Mouse (Mus musculus): ENCODE results near the gene Cst6. TPM values are rescaled to one million over a fixed set of nuclear protein-coding genes. Genes with fewer than 3 reads are reported as not detected.
A peak's percentile ranks its signal among the peaks of the same experiment; 100 is the strongest.
"Not testable (repeated sequence)": the region's sequence is repeated elsewhere in the genome, so short reads cannot be mapped to it uniquely, and the experiment has no call there.

Cst6 gene
- total RNA-seq (2015) (not detected in 2 replicates), total RNA-seq (2017) (not detected in 2 replicates)

DNA sequence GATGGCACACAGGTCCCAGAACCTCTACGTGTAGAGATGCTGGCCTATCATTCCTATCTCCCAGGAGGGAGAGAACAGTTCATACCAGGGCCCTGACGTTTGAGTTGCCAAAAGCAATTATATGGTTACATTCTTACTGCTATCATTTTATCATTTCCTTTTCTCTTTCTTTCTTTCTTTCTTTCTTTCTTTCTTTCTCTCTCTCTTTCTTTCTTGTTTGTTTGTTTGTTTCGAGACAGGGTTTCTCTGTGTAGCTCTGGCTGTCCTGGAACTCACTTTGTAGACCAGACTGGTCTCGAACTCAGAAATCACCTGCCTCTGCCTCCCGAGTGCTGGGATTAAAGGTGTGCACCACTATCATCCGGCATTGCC is at the start of gene Cst6:
TSS of gene Cst6 (minus strand) at position 73 of the 372 bp plus-strand sequence.
- not testable (repeated sequence) for ATAC-seq (replicated peaks; ENCODE audit: poor library complexity)

DNA sequence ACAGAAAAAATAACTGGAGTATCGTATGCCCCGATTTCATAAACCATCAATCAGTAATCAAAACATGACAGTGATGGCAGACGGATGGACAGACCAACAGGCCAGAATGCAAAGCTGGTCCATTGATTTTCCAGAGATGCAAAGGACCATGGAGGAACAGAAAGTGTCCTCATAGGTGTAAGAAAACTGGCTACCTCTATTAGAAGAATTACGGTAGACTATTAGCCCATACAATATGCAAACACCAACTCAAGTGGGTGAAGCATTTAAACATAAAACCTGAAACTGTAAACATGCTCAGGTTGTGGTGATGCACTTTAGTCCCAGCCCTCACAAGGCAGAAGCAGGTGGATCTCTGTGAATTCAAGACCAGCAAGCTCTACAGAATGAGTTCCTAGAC is 46.0 kb upstream of the Cst6 start:
- no peak for ATAC-seq (replicated peaks; ENCODE audit: poor library complexity)

DNA sequence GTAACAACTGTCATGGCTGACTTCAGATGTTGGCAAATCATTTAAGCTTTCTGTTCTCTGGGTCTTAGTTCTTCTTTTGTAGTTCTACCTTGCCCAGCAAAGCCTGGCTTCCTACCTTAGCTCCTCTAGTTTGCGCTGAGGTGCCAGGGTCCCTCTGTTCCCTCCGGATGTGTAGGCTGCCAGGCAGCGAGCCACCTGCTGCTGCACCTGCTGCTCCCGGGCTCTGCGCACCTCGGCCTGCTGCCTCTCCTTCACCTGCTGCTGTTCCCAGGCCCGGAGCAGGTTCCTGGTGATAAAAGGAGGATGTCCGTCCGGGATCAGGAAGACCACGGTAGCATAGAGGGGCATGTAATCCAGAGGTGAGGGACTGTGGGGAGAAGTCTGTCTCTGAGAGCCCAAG is 44.8 kb upstream of the Cst6 start:
- no peak for ATAC-seq (replicated peaks; ENCODE audit: poor library complexity)

DNA sequence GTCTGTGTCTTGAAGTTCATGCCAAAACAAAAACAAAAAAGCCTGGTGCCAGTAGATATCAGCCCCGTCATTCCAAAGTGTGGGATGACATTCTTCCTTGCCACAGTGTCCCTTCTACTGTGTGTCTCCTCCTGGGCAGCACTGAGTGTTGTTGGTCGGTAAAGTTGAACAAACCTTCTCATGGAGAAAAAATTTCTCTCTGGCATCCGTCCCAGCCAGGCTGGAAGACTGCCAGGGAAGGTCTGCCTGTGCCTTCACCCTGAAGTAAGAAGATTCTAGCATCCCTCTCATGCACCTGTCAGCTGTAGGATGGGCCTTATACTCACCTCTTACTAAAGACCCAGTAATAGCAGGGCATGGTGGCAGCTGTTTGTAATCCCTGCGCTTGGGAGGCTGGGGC is 43.5 kb upstream of the Cst6 start:
- ATAC-seq (replicated peaks; ENCODE audit: poor library complexity), result no peak

DNA sequence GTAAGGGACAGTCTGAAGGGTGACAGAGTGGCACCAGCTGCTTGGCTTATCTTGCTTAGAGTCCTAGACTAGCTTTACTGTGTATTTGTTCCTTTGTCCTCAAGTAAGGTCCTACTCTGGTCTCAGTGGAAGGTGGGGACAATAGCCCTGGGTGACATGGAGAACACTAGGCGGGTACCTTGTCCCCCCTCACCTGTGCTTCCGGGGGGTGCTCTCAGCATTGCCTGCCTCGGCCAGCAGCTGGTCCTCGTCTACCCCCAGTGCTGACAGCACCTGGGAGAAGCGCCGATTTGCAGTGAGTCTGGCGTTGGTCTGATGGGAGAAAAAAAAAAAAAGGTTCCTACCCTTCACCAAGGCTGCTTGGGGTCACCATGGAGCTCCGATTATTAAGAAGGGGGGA is 41.0 kb upstream of the Cst6 start:
- no peak for ATAC-seq (replicated peaks; ENCODE audit: poor library complexity)

DNA sequence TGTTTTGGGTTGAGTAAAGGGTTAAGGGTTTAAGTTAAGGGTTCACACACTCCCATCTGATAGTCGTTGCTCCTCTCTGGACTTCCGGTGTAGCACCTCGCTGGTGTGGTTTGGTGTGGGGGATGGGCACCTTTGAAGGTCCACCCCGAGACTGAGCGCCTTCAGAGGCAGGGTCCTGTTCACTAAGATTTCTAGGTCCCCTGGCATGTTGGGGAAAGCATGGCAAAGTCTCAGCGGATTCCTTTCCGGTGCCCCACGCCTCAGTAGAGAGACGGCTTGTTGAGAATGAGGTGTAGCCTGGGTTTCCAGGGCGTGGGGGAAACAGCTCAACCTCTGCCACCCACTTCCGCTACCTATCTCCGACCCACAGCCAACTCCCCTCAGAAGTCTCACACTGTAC is 40.3 kb upstream of the Cst6 start:
- peak; percentile 67 for ATAC-seq (replicated peaks; ENCODE audit: poor library complexity)

DNA sequence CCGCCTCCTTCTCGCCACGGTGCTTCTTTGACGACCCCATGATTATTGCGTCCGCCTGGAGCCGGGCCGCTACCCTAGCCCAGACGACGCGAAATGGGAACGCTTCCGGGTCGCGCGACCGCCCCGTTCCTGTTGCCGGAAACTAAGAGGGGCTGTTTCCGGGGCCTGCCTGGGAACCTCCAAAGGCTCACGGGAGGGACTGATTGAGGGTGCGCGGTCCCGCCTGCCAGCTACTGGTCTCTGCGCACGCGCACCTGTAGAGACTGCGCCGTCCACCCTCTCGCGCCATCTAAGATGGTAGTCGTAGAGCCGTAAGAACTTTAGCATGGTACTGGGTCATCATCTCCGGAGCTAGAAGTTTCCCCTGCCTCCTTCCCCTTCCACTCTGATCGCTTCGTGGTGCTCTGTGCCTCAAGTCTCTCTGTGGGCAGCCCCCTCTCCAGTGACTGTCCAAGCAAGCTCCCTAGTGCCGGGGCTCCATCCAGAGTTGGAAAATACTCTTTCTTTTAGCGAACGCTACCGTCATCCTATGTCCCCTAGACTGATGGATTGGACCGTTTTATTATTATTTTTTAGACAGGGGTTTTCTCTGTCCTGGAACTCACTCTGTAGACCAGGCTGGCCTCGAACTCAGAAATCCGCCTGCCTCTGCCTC is 39.3 kb upstream of the Cst6 start, which contains the start of gene Sart1:
TSS of gene Sart1 (minus strand) at position 116 of the 655 bp plus-strand sequence.
- peak; percentile 90 for ATAC-seq (replicated peaks; ENCODE audit: poor library complexity)

DNA sequence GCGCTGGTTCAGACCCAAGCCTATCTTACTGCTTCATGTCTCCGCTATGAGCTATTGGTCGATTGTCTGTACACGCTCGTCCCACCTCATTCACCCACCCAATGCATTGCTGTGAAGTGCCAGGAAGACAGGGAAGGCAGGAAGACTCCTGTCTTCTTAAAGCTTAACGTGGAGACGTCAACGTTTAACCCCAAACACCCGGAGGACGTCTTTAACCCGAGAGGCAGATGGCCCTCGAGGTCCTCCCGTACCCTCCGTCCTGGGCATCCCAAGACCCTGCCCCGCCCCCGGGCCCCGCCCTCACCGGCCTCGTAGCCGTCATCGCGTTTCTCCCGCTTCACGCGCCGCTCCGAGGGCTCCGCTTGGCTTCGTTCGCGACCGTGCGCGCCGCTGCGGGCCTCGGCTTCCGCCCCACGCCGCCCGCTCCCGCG is 38.7 kb upstream of the Cst6 start:
- no peak for ATAC-seq (replicated peaks; ENCODE audit: poor library complexity)

DNA sequence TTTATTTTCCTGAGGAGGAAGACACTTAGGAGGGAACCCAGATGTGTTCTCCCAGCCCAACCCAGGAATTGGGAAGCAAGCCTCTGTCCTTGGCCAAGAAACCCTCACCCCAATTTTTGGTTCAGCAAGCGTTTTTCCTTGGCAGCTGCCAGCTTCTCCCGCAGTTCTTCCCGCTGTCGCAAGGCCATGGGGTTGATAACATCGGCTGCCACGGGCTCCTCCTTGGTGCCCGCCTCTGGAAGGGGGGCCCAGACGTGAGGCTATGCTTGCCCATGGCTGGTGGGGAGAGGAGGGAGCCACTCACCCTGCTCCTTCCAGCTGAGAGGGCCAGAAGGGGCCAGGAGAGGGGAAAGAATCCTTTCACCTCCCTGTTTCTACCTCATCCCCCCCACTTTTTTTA is 35.3 kb upstream of the Cst6 start:
- ATAC-seq (replicated peaks; ENCODE audit: poor library complexity), result no peak

DNA sequence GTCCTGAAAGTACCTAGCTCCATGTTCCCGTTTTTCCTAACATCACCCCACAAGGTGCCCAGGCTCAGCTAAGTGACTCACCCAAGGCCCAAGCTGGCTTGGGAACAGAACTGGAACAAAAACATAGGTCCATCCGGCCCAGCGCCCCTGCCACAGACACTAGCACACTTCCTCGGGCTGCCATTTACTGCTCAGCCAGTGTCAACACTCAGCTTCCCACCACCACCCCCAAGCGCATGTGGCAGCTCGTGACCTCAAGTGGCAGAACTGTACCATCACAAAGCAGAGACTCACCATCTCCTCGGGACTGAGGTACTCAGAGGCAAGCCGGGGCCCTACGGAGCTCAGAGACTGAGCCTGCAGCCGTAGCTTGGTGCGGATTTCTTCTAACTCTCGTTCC is 34.0 kb upstream of the Cst6 start:
- ATAC-seq (replicated peaks; ENCODE audit: poor library complexity), result no peak

DNA sequence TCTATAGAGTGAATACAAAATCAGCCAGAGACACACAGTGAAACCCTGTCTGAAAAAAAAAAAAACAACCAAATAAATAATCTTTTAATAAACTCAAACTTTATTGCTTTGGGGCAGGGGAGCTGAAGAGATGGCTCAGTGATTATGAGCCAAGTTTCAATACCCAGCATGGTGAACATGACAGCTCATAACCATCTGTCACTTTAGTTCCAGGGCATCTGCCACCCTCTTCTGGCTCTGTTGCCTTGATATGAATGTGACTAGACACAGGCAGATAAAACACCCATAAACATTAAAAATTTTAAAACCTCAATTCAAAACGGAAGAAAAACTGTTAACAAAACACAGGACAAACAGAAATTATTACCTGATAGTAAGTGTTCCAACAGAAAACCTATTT is 28.1 kb upstream of the Cst6 start:
- no peak for ATAC-seq (replicated peaks; ENCODE audit: poor library complexity)

DNA sequence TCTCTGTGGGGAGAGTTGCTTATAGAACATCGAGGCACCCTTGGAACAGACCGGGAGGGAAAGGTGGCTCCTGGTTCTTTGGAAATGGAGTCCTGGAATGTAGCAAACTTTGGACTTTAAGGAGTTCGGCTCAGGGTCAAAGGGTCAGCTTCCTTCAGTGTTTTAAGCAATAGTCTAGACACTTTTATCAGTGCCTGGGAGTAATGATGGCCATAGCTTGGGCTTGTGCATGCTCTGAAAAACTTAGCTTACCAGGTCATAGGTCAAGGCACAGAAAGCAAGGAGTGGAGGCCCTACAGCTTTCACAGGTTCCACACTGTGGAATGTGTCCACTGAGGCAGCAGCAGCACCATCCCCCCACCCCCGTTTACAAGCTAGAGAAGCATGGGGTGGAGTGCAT is 25.4 kb upstream of the Cst6 start:
- no peak for ATAC-seq (replicated peaks; ENCODE audit: poor library complexity)

DNA sequence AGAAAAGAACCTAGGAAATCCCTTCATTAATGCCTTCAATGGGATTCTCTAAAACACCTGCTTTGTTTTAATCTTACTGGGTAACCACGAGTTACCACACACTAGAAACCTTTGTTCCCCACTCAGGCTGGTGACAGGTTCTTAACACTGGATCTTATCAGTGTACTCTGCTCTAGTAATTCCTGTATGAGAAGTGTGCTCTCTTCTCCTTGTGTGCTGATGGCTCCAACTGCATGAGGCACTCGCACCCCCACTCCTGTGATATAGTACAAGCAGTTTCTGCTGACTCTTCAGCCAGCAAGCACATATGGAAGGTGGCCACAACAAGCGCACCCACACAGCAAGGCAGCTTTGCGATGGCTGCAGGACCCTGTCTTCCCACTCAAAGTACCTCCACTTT is 24.8 kb upstream of the Cst6 start:
- ATAC-seq (replicated peaks; ENCODE audit: poor library complexity), result no peak

DNA sequence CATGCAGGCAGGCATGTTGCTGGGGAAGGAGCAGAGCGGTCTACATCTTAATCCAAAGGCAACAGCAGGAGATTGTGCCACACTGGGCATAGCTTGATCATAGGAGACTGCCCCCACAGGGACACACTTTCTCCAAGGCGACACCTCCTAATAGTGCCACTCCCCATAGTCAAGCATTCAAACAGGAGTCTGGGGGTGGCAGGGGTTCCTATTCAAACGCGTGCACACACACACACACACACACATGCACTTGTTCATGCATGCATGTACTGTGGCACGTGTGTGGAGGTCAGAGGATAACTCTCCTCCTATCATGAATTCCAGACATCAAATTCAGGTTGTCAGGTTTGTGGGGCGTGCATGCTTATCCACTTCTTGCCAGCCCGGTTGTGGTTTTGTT is 23.4 kb upstream of the Cst6 start:
- no peak for ATAC-seq (replicated peaks; ENCODE audit: poor library complexity)

DNA sequence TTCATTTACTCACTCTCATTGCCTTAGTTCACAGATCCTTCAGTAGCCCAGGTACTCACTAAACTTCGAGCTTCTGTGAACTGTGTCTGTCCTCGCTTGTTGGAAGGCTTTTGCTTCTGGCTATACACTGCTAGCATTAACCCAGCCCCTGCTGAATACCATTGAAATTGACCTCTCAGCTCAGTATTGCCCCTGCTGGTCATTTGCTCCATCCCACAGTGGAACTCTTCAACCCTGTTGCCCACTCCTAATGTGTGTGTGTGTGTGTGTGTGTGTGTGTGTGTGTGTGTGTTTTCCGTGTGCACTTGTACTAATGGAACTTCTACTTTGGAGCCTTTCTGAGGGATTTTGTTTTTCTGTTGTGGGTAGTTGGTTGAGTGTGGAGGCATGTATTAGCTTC is 21.6 kb upstream of the Cst6 start:
- ATAC-seq (replicated peaks; ENCODE audit: poor library complexity), result no peak

DNA sequence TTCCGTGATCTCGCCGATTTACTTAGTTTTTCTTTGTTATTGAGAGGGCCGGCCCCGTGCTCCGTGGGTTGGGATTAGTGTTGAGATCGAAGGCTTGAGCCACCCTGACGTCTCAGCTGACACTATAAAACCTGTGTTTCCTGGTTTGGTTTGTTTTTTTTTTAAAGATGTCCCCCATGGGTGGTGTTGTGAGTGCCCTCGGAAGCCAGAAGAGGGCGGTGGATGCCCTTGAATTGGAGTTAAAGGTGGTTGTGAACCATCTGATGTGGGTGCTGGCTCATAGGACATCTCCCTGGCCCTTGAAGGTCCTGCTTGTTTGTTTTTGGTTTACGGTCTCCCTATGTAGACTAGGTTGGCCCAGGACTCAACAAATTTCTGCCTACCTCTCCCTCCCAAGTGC is 18.1 kb upstream of the Cst6 start:
- ATAC-seq (replicated peaks; ENCODE audit: poor library complexity), result peak; percentile 28; the same call in 1 of the 2 replicates

DNA sequence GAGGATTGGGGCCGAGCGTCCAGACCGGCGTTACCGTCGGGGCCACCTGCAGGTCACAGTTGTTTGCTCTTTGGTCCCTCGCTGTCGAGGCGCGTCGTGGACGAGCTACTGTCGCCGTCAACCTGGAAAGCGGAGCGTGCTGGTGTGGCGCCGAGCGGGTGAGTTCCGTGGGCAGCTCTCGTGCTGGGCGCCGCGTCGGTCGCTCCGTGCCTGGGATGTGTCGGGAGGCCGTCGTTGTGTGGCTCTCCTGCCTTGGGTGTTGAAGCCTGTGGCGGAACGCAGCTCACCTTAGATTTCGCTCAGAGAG is 17.6 kb upstream of the Cst6 start, which contains the start of gene Banf1:
TSS of gene Banf1 (minus strand) at position 116 of the 307 bp plus-strand sequence.
- ATAC-seq (replicated peaks; ENCODE audit: poor library complexity), result no peak

DNA sequence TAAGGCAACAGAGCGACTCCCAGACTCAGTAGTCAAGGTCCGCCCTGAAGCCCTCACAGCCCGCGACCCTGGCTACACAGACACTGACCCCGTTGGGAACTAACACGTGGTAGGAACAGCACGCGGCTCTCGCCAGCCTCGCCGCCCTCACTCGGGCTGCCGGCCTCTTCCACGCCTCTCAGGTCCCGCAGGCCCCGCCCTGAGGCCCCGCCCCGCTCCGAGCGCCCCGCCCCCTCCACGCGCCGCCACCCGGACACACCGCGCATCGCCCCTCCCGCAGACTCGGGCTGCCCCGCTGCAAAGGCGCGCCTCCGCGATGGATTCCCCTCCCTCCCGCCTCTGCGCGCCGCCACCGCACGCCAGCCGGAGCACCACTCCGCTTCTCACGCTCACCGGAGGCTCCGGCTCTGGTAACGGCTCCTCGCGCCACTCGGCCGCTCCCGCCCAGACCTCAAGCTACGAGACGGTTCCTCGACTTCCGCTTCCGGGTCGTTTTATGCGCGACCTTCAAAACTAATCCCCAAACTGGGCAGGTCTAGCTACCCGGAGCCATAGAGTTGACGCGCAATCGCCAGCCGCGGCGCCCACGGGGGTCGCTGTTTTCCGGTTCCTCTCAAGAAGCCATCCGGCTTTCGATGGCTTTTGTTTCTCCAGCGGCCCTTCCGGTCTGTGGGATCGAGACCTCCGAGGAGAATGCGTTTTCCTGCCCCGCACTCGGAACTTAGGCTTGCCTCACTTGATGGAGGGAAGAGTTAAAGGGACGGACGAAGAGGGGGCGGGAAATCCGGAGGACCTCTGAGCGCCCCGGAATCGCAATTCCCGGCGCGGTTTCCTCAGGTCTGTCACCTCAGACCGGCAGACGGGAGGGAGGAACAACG is 17.0 kb upstream of the Cst6 start, which contains the start of gene Eif1ad:
TSS of gene Eif1ad (plus strand) at position 567 of the 878 bp plus-strand sequence.
- ATAC-seq (replicated peaks; ENCODE audit: poor library complexity), result peak; percentile 73

DNA sequence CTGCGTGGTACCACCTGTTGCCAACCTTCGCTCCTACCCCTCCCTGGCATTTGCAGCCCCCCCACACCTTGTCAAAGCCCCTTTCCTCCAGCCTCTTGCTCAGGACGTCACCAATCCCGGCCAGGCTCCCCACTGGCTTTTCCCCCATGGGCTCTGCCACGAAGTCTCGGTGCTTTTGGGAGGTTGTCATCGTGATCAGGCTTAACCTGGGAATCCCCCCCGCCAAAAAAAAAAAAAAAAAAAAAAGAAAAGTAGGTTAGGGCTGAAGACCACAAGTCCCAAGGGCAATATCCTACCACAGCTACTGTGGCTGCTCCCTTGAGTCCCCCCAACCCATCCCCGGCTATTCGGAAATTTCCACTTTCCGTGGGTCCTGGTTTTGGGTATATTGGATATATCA is 16.4 kb upstream of the Cst6 start:
- no peak for ATAC-seq (replicated peaks; ENCODE audit: poor library complexity)

DNA sequence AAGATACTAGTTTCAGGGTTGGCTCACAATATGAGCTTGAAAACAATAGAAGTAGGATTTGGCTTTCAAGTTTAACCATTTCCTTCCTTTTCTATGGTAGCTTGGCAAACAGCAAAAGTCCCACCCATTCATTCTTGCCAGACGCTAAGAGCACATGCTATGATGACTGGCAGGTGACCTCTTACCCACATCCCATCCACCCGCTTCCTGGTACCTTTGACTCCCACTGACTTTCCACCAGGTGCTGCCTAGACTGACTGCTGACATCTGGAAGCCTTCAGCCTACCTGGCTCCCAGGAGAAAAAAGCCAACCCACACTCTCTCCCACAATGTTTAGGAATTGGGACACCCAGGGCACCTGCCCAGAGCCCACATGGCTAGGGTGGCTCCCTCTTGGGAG is 14.8 kb upstream of the Cst6 start:
- ATAC-seq (replicated peaks; ENCODE audit: poor library complexity), result no peak

DNA sequence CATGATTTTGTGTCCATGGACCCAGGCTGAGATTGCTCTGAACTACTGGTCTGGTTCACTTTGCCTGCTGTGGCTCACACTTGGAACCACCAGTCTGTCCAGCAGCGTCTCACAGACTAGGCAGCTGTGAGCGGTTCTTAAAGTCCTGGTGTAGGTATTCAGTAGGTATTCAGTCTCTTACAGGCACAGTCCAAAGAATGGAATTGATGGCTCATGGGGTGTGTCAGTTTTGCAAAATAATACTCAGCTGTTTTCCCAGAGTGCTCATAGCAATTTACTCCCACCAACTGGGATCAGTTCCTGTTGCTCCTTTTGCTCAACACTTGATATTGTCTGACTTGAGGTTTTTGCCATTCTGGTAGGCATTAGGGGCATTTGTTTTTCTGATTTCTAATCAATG is 12.8 kb upstream of the Cst6 start:
- no peak for ATAC-seq (replicated peaks; ENCODE audit: poor library complexity)

DNA sequence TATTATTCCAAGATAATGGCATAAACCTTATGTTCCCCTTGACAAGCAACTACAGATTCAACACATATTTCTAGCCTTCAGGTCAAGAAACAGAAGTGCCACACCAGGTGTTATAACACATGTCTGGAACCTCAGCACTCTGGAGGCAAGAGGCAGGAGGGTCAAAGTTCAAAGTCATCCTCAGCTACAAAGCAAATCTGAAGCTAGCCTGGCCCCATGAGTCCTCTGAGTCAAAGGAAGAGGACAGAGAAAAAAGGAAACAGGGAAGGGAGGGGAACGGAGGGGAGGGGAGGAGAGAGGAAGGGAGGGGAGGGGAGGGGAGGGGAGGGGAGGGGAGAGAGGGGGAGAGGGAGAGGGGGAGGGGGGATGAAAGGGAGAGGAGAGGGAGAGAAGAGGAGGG is 6.7 kb upstream of the Cst6 start:
- no peak for ATAC-seq (replicated peaks; ENCODE audit: poor library complexity)

Measured in megakaryocyte progenitor cell, adult 5-6 weeks (primary cell).